Mouse (Mus musculus) embryonic facial prominence, embryonic 12.5 days (tissue): ENCODE results near the gene P4ha2. TPM values are rescaled to one million over a fixed set of nuclear protein-coding genes. Genes with fewer than 3 reads are reported as not detected.

Experiments used
- ATAC-seq: fragments of 200-750 bp; cut with Nextera tagmentation; 2 replicates; pipeline ENCODE4 v1.8.0; 2017; ENCODE audit not compliant: insufficient number of reproducible peaks, insufficient read depth, low FRiP score, low TSS enrichment
- H3K27ac ChIP-seq: fragments of 300-500 bp; sonication (generic); 2 replicates; pipeline ENCODE4 v1.5.1; 2016; ENCODE audit warnings: mild to moderate bottlenecking
- H3K27me3 ChIP-seq: fragments of 300-500 bp; sonication (generic); 2 replicates; pipeline ENCODE4 v1.6.1; 2016; ENCODE audit warnings: mild to moderate bottlenecking, moderate library complexity
- H3K36me3 ChIP-seq: fragments of 300-500 bp; sonication (generic); 2 replicates; pipeline ENCODE4 v1.6.1; 2016; ENCODE audit warnings: mild to moderate bottlenecking
- H3K4me1 ChIP-seq: fragments of 300-500 bp; sonication (generic); 2 replicates; pipeline ENCODE4 v1.6.1; 2016
- H3K4me2 ChIP-seq: fragments of 300-500 bp; sonication (generic); replicated peaks from 2 replicates; pipeline ENCODE4 v1.6.1; 2016; ENCODE audit warnings: mild to moderate bottlenecking, moderate library complexity
- H3K4me3 ChIP-seq: fragments of 300-500 bp; sonication (generic); 2 replicates; pipeline ENCODE4 v1.5.1; 2016; ENCODE audit warnings: mild to moderate bottlenecking
- H3K9ac ChIP-seq: fragments of 300-500 bp; sonication (generic); 2 replicates; pipeline ENCODE4 v1.6.1; 2016; ENCODE audit warnings: mild to moderate bottlenecking, moderate library complexity
- H3K9me3 ChIP-seq: fragments of 300-500 bp; sonication (generic); 2 replicates; pipeline ENCODE4 v1.6.1; 2016; ENCODE audit warnings: mild to moderate bottlenecking, moderate library complexity
- WGBS: fragments of 180-500 bp; shearing (Covaris S2); methylation state at CpG from one replicate; pipeline ENCODE4 v1.1.7; 2016; 5-methylcytosine and 5-hydroxymethylcytosine counted together
- polyA plus RNA-seq: library from polyadenylated mRNA; unstranded; fragments of >200 nt; fragmentation: Nextera tagmentation; extraction: Ambion mirVana; gene quantifications from 2 replicates; pipeline ENCODE4 v1.2.1, GENCODE M21; 2016

P4ha2 gene
- polyA plus RNA-seq, 1 experiment from 2014 or later, result 59.7 TPM

- peaks cover 16% of the 10 kb centered on the region for H3K4me1 ChIP-seq
- no peak overlapping the region for H3K27ac ChIP-seq
- H3K27me3 ChIP-seq, result no peaks in the 10 kb centered on the region
- no peak for ATAC-seq
- no peaks in the 10 kb centered on the region for H3K36me3 ChIP-seq
- no peaks in the 10 kb centered on the region for H3K9me3 ChIP-seq
- H3K9ac ChIP-seq, result no peak overlapping the region
- no peak overlapping the region for H3K4me2 ChIP-seq
- 86% methylated on average over 5 of the region's 5 CpGs for WGBS
- H3K4me3 ChIP-seq, result no peak overlapping the region
Measured at GRCm38 (mm10) chr11:54071726-54072445, 28.0 kb upstream of the P4ha2 start.

DNA sequence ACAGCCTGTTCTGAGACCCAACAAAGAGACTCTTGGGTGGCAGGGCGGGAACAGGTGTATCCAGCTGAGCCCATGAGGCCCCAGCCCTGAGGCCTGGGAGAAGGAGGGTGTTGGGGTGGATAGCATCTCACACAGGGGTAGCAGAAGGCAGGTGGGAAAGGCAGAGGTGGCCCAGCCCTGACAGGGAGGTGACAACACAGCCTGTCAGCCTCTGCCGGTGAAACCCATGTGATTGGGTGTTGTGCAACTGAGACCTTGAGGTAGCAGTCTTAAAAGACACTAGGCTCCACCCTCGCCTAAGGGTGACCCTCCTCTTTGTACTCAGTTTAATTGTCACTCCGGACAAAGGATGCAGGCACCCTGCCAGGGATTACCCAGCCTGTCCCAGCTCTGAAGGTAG lies 26.6 kb upstream of the P4ha2 start:
- H3K36me3 ChIP-seq, result no peaks in the 10 kb centered on the region
- H3K4me3 ChIP-seq, result no peak overlapping the region
- no peak overlapping the region for H3K9ac ChIP-seq
- WGBS, result 45% methylated on average over 4 of the region's 4 CpGs
- H3K4me2 ChIP-seq, result no peak overlapping the region
- H3K9me3 ChIP-seq, result no peaks in the 10 kb centered on the region
- ATAC-seq, result 0 out of 2 replicates have a peak, but pooled peaks have one; percentile 22
- H3K4me1 ChIP-seq, result 0 out of 2 replicates have a peak, but pooled peaks cover 4% of the 10 kb centered on the region
- H3K27ac ChIP-seq, result no peak overlapping the region
- no peaks in the 10 kb centered on the region for H3K27me3 ChIP-seq

DNA sequence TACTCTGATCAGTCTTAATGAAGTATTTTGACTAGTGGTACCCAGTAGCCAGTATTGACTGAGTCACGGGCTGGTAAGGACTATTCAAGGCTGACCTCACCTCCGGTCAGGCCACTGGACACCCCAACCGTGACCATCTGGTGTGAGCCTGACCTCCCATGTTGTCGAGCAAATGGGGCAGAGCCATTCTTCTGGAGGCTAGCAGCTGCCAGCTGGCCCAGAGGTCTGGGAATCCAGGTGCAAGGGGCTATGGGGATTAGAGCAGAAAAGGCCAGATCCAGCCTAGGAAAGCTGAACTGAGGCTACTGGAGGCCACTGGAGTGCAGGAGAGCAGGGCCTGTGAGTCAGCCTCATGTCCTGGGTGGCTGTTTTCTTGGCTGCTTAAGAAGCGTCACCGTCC lies 24.5 kb upstream of the P4ha2 start:
- H3K4me1 ChIP-seq, result 0 out of 2 replicates have a peak, but pooled peaks cover 4% of the 10 kb centered on the region
- no peak overlapping the region for H3K4me3 ChIP-seq
- no peak overlapping the region for H3K9ac ChIP-seq
- H3K4me2 ChIP-seq, result no peak overlapping the region
- H3K27ac ChIP-seq, result no peak overlapping the region
- H3K27me3 ChIP-seq, result no peaks in the 10 kb centered on the region
- no peaks in the 10 kb centered on the region for H3K9me3 ChIP-seq
- H3K36me3 ChIP-seq, result no peaks in the 10 kb centered on the region
- 74% methylated on average over 6 of the region's 6 CpGs for whole genome bisulfite sequencing
- no peak for ATAC-seq

DNA sequence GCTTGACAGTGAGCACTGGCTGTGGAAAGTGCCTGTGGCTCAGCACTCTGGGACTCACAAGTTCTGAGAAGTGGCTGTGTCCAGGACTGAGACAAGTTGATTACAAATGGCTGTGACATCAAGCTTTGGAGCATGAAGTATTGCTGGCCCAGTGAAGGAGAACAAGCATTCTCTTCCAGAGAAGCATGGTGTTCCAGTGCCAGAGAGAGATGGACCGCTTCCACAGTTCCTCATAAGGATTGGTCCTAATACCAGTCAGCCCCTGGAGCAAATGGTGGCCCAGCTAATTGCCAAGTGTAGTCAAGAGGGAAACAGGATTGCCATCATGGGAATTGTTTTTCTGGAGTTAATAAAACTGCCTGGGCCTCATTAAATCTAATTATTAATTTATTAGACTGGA lies 23.8 kb upstream of the P4ha2 start:
- WGBS, result 82% methylated on average over 1 of the region's 1 CpGs
- no peak for ATAC-seq

GRCm38 (mm10) chr11:54080435-54080834 lies 19.5 kb upstream of the P4ha2 start:
- WGBS, result 34% methylated on average over 7 of the region's 7 CpGs
- Histone ChIP-seq H3K27me3 (no peaks in the 10 kb centered on the region), H3K4me1 (no peaks in the 10 kb centered on the region), H3K9me3 (no peaks in the 10 kb centered on the region), H3K4me3 (no peak overlapping the region), H3K27ac (no peak overlapping the region), H3K4me2 (no peak overlapping the region), H3K9ac (no peak overlapping the region), H3K36me3 (no peaks in the 10 kb centered on the region)
- ATAC-seq, result no peak

More for the DNA sequence above, 23.8 kb upstream of the P4ha2 start:
- Histone ChIP-seq H3K27ac (no peak overlapping the region), H3K9ac (no peak overlapping the region), H3K27me3 (no peaks in the 10 kb centered on the region), H3K36me3 (no peaks in the 10 kb centered on the region), H3K4me1 (0 out of 2 replicates have a peak, but pooled peaks cover 4% of the 10 kb centered on the region), H3K9me3 (no peaks in the 10 kb centered on the region), H3K4me2 (no peak overlapping the region), H3K4me3 (no peak overlapping the region)

- no peak for ATAC-seq
- Histone ChIP-seq H3K4me2 (no peak overlapping the region), H3K27me3 (no peaks in the 10 kb centered on the region), H3K4me1 (no peaks in the 10 kb centered on the region), H3K9me3 (no peaks in the 10 kb centered on the region), H3K27ac (no peak overlapping the region), H3K9ac (no peak overlapping the region), H3K4me3 (no peak overlapping the region), H3K36me3 (no peaks in the 10 kb centered on the region)
- 93% methylated on average over 5 of the region's 5 CpGs for WGBS
Measured at GRCm38 (mm10) chr11:54082725-54083124, 17.2 kb upstream of the P4ha2 start.

DNA sequence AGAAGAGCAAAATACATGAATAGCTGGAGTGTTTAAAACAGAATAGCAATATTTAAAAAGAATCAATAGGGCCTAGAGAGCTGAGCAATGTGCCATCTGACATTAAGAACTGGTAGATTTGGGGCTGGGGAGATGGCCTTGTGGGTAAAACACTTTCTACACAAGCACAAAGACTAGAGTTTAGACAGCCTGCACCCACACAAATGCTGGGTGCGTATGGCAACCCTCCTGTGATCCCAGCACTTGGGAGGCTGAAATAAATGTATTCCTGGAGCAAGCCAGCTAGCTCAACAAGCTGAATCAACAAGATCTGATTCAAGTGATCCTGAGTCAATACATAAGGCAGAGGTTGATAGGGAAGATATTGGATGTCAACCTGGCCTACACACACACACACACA lies 14.9 kb upstream of the P4ha2 start:
- 89% methylated on average over 1 of the region's 1 CpGs for WGBS
- Histone ChIP-seq H3K9ac (no peak overlapping the region), H3K27ac (no peak overlapping the region), H3K4me3 (no peak overlapping the region), H3K9me3 (no peaks in the 10 kb centered on the region), H3K4me1 (no peaks in the 10 kb centered on the region), H3K4me2 (no peak overlapping the region), H3K36me3 (no peaks in the 10 kb centered on the region), H3K27me3 (no peaks in the 10 kb centered on the region)
- ATAC-seq, result no peak

DNA sequence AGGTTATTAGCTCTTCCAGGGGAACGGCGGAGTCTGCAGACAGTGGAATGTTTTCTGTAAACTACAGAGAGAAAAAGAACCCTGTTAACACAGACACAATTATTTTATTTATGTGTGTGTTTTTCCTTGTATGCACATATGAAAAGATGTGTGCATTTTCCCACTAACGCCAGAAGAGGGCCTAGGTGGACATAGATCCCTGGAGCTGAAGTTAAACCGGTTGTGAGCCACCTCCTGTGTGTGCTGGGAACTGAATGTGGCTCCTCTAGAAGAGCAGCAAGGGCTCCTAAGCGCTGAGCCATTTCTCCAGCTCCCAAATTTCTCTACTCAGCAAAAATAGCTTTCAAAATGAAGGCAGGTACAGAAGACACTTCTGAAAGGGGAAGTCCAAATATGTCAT lies 14.1 kb upstream of the P4ha2 start:
- H3K4me2 ChIP-seq, result no peak overlapping the region
- no peak for ATAC-seq
- no peaks in the 10 kb centered on the region for H3K4me1 ChIP-seq
- H3K27ac ChIP-seq, result no peak overlapping the region
- no peak overlapping the region for H3K4me3 ChIP-seq
- H3K9ac ChIP-seq, result no peak overlapping the region
- H3K36me3 ChIP-seq, result no peaks in the 10 kb centered on the region
- WGBS, result 63% methylated on average over 5 of the region's 5 CpGs
- H3K27me3 ChIP-seq, result no peaks in the 10 kb centered on the region
- H3K9me3 ChIP-seq, result no peaks in the 10 kb centered on the region

DNA sequence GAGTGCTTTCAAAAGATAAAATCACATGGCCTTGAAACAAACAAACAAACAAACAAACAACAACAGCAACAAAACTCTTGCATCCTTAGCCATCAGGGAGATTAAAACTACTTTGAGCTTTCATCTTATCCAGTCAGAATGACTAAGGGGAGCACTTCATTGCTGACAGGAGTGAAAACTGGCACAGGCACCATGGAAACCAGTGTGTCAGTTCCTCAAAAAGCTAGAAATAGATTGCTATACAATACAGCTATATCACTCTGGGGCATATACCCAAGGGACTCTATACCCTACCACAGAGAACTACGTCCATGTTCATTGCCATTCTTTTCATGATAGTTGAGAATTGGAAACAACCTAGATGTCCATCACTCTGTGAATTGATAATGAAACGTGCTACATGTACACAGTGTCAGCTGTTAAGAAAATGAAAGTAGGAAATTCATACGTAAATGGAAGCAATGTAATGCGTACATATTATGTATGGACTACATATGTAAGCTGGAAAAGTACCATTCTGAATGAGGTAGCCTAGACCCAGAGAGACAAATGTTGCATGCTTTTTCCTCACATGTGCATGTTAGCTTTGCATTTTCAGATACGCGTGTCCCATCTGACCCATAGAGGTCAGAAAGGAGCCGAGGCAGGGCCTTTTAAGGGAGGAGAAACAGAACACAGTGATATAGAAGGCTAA lies 11.5 kb upstream of the P4ha2 start:
- H3K4me1 ChIP-seq, result peaks cover 12% of the 10 kb centered on the region
- no peaks in the 10 kb centered on the region for H3K36me3 ChIP-seq
- 81% methylated on average over 7 of the region's 7 CpGs for WGBS
- H3K27ac ChIP-seq, result no peak overlapping the region
- H3K27me3 ChIP-seq, result no peaks in the 10 kb centered on the region
- H3K9ac ChIP-seq, result no peak overlapping the region
- no peak for ATAC-seq
- H3K4me3 ChIP-seq, result no peak overlapping the region
- H3K9me3 ChIP-seq, result no peaks in the 10 kb centered on the region
- no peak overlapping the region for H3K4me2 ChIP-seq

- Histone ChIP-seq H3K9me3 (no peaks in the 10 kb centered on the region), H3K9ac (no peak overlapping the region), H3K27me3 (no peaks in the 10 kb centered on the region), H3K36me3 (no peaks in the 10 kb centered on the region), H3K4me2 (no peak overlapping the region), H3K4me1 (peaks cover 12% of the 10 kb centered on the region), H3K27ac (no peak overlapping the region), H3K4me3 (no peak overlapping the region)
- WGBS, result 58% methylated on average over 5 of the region's 5 CpGs
- no peak for ATAC-seq
Measured at GRCm38 (mm10) chr11:54088947-54089317, 11.0 kb upstream of the P4ha2 start.

GRCm38 (mm10) chr11:54090091-54090879 lies 9.6 kb upstream of the P4ha2 start:
- H3K36me3 ChIP-seq, result no peaks in the 10 kb centered on the region

GRCm38 (mm10) chr11:54091726-54092125 lies 8.2 kb upstream of the P4ha2 start:
- Histone ChIP-seq H3K9ac (no peak overlapping the region), H3K4me2 (no peak overlapping the region), H3K27me3 (no peaks in the 10 kb centered on the region), H3K4me3 (no peak overlapping the region), H3K9me3 (no peaks in the 10 kb centered on the region), H3K36me3 (no peaks in the 10 kb centered on the region), H3K4me1 (peaks cover 12% of the 10 kb centered on the region), H3K27ac (no peak overlapping the region)
- no peak for ATAC-seq
- 57% methylated on average over 8 of the region's 8 CpGs for WGBS

More at GRCm38 (mm10) chr11:54090091-54090879, 9.6 kb upstream of the P4ha2 start:
- H3K9me3 ChIP-seq, result no peaks in the 10 kb centered on the region
- no peaks in the 10 kb centered on the region for H3K27me3 ChIP-seq
- peaks cover 12% of the 10 kb centered on the region for H3K4me1 ChIP-seq
- 74% methylated on average over 1 of the region's 1 CpGs for WGBS
- ATAC-seq, result no peak
- H3K4me3 ChIP-seq, result no peak overlapping the region
- H3K27ac ChIP-seq, result no peak overlapping the region
- H3K4me2 ChIP-seq, result no peak overlapping the region
- H3K9ac ChIP-seq, result no peak overlapping the region
